Mouse (Mus musculus) CD4-positive helper T cell, adult 2 months (primary cell): ENCODE data around the gene Prkag1.
A peak's percentile ranks its signal among the peaks of the same experiment; 100 is the strongest.
"Not testable (repeated sequence)": the region's sequence is repeated elsewhere in the genome, so short reads cannot be mapped to it uniquely, and the experiment has no call there.

Experiments used
- DNase-seq: peaks from one replicate; pipeline ENCODE4 v3.0.0-alpha.2; 2012; ENCODE audit warnings: low read depth, missing footprints, low spot score

Gene Prkag1

GRCm38 (mm10) chr15:98823434-98823833 is 7.9 kb downstream of the Prkag1 start:
- peak; percentile 46 for DNase-seq

- no peak for DNase-seq
These were observed 9.2 kb downstream of the Prkag1 start for GRCm38 (mm10) chr15:98822147-98822546.

DNA sequence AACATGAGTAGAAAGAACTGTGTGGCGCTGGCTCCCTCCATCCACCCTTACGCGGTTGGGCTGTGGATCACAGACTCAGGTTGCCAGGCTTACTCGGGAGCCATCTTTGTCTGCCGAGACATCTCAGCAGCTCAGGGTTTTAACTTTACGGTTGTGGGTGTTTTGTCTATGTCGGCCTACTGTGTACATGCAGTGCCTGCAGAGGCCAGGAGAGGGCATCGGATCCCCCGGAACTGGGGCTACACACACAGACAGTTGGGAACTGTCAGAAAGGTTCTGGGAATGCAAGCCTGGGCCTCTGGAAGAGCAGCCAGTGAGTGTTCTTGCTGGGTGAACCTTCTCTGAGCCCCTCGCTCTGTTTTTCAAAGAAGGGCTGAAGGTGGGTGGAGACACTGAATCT is 9.9 kb downstream of the Prkag1 start:
- DNase-seq, result peak; percentile 50

- DNase-seq, result no peak
These were observed 10.4 kb downstream of the Prkag1 start for GRCm38 (mm10) chr15:98820937-98821336.

GRCm38 (mm10) chr15:98818171-98818570 is 13.2 kb downstream of the Prkag1 start:
- DNase-seq, result no peak

GRCm38 (mm10) chr15:98812741-98813424 is 18.4 kb downstream of the Prkag1 start:
- no peak for DNase-seq

DNA sequence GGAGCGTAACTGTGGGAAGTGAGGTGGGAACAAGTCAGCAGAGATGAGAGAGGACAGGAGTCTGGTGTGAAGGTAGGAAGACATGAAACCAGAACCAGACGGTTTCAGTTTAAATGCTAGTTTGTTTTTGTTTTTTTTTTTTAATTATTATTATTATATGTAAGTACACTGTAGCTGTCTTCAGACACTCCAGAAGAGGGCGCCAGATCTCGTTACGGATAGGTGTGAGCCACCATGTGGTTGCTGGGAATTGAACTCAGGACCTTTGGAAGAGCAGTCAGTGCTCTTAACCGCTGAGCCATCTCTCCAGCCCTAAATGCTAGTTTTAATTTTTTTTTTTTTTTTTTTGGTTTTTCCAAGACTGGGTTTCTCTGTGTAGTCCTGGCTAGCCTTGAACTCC is 21.1 kb downstream of the Prkag1 start:
- not testable (repeated sequence) for DNase-seq

DNA sequence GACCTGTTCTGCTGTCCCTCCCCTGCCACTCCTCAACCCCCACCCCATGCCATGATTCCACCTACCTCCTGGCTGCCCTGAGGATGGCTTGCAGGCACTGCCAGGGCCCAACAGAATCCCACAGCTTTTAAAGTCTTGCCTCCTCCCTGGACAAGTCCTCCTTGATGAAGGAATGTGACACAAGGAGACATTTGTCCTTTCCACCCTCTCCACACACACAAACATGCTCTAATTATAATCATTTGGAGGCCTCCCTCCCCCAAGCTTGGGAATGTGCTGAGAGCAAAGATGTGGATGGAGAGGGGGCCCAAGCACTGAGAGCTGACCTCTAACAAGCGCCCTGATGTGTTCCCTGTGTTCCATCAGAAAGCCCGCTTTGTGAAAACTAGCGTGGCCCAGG is 21.9 kb downstream of the Prkag1 start, which contains the start of gene Ddn:
TSS of gene Ddn (minus strand) at position 101 of the 400 bp plus-strand sequence.
- no peak for DNase-seq

DNA sequence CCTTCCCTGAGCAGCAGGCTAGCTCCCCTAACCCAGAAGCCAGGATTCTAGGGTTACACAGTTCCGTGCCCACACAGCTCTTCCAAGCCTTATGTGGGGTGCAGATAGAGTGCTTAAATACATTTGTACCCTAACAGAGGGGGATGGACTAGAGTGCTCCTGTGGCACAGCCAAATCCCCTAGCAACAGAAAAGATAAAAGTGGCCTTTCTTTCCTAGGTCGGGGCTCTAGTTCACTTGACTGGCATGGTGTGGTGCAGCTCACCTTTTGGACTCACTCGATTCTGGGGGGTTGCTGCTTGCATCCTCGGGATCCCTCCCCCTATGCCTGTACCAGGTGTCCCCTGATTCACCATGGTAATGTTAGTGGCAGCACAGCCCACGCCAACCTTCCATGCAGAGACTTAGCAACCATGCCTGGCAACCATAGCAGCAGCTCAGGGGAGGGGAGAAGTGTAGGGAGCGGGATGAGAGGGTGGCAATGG is 22.6 kb downstream of the Prkag1 start:
- DNase-seq, result no peak

DNA sequence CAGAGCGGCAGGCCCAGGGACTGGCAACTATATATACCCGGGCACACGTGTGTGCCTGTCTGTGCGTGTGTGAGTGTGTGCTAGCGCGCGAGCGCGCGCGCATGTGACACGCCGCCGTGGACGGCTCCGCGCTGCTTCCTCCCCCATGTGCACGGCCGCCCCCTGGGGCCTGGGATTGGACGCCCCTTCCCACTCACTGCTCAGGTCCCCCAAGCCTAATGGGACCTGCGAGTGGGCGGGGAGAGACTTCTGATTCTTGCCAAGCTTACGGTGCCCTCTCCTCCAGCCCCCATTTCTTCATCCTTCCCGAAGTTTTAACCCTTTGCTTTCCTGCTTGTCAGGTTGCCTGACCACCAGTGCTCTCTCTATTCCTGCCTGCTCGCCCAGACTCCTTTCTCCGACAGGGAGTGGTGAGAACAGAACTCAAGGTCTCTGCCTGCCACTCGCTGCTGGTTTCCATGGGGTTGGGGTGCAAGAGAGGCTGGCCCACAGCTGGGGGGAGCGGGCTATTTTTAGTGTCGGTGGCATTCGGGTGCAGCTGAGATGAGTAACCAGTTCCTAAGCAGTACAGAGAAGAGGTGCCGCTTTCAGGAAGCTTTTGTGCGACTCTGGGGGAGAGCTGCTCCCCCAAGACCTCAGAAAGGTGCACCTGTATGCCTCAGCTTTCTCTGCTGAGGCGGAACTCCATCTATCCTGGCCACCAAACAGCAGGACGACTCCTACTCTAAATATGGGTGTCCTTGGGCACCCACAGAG is 23.2 kb downstream of the Prkag1 start:
- peak; percentile 80 for DNase-seq

DNA sequence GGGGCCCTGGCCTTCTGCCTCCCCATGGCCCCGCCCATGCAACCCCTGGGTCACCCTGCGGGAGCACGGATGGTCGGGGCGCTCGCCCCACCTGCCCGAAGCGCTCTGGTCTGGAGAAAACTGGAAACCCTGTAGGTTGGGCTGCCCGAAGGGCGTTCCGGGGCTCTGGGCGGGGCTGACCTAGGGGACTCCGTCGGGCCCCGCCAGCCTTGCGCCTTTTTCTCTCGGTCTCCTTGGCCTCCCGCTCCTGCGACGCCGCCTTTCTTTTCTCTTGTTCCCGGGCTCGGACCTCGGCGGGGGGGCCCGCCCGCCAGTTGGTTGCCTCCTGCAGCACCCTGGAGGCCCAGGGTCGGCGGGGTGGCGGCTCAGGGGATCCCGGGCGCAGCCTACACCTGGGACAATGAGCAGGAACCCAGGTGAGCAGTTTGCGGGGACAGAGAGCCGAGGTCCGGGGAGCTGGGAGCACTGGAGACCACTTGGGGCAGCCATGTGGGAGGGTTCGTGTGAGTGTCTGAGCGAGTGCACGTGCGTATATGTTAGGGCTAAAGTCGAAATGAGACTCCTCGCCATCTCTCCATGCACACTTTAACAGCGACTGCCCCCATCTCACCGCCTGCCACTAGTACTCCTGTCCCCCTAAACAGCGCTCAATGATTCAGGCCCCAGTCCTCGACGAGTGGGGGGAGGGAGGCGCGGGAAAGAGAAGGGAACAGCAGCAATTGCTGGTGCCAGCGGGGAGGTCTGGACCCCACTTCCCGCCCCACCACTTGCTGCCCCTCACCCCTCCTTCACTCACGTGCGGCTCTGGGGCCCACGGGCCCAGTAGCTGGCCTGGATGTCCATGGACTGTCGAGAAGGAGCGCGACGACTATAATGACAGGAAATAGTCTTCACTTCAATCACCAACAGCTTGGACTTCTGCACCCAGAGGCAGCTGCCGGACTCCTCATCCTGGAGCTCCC is 24.2 kb downstream of the Prkag1 start:
- no peak for DNase-seq

DNA sequence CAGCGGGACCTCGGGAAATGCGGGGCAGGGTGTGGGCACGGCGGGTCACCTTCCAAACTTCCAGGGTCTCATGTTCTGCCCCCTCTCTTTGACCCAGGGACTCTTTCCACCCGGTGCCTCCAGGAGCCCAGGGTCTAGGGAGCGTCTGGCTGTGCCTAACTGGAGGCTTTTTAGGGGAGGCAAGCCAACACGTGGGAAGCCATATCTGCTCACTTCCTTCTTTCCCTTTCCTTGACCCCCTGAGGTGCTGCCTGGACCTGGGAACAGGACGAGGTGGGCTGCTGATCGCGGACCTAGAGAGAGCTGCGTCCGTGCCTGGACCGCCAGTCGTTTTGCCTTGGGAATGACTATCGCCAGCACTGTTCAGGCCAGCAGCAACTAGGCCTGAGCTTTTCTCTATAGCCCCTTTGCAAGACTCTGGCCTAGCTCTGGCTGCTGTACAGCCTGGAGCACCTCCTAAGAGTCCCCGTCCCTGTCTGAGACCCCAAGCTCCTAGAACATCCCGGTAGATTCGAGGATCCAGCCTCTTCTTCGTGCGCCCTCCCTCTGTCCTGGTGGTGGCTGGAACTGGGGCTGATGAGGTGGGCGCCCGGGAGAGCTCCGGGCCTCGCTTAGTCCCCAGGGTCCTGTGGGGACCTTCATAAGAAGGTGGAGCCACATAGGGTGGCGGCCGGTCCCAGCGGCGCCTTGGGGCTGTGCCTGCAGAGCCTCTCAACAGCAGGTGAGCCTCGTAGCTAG is 25.1 kb downstream of the Prkag1 start:
- DNase-seq, result no peak

DNA sequence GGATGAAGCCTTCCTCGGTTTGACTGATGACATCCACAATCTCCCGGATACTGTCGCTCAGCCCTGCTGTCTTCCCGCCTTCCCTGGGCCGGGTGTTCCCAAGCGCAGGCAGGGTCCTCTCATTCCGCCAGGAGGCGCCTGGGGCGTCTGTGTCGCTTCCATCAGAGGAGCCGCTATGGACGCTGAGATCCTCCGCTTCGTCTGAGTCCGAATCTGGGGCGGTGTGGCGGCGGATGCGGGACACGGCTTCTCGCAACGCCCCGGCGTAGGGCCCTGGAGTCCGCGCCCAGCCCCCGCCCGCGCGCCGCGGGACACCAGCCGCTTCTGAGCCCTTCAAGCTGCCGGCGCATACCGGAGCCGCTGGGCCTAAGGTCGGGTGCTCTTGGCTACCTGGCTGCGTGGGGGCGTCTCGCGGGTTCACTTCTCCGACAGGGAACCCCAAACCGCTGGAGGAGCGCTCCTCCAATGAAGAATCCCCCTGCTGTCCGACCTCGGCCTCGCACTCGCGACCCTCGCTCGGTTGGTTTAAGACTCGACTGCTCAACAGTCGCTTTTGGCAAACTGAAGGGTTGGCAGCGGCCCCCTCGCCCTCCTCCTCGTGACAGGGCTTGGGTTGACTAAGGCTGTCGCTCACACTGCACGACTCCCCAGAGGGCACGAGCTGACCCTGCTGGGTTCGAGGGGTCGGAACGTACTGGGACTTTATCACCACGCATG is 25.8 kb downstream of the Prkag1 start:
- peak; percentile 49 for DNase-seq

DNA sequence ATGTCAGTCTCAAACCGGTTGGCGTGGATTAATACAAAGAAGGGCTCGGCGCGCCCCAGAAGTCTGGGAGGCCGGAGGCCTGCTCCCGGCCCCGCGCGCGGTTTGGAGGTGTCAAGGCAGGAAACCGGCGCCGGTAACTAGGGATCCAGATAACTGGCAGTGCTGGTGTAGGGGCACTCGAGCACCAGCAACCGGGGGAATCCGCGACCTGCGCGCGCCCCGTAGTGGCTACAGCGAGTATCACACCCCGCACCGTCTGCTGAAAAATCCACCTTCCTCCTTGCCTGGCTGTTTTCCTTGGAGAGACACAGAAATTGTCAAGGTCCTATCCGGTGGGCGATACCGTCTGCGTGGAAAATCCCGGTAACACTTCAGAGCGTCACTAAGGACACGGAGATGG is 27.3 kb downstream of the Prkag1 start:
- DNase-seq, result peak; percentile 71

DNA sequence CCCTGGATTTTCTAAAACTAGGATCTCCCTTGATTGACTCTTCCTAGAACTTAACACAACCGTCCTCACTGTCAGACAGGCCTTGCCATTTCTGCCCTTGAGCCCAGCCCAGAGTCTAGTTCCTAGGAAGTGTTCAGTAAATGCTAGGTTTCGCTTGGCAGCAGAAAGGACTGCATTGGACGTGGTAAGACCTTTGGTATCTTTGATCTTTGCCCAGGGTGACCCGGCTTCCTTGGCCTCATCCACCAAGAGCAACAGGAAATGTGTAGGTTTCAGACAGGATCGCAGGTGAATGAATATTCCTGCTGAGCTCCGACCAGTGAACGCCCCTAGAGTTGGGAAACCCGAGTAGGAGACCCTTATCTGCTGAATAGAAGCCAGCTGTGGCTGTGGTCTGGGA is 28.4 kb downstream of the Prkag1 start:
- DNase-seq, result no peak

DNA sequence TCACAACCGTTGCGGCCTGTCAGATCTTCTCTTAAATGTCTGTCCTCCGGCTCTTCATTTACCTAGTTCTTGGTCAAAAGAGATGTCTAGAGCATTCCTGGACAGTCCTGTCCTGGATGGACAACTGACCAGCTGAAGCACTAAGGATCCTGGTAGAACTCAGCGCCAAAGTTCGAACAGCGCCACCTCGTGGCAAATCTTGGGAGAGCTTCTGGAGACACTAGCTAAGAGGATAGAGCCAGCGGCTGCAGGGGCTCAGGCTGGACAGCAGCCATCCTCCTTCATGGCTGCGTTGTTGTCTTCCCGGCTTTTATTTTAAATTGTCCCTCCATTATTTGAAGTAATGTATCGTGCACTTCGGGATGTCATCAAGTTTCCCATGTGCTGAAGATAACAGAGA is 31.9 kb downstream of the Prkag1 start:
- DNase-seq, result peak; percentile 65

GRCm38 (mm10) chr15:98798903-98799302 is 32.4 kb downstream of the Prkag1 start:
- no peak for DNase-seq

GRCm38 (mm10) chr15:98797835-98798492 is 33.4 kb downstream of the Prkag1 start:
- no peak for DNase-seq

DNA sequence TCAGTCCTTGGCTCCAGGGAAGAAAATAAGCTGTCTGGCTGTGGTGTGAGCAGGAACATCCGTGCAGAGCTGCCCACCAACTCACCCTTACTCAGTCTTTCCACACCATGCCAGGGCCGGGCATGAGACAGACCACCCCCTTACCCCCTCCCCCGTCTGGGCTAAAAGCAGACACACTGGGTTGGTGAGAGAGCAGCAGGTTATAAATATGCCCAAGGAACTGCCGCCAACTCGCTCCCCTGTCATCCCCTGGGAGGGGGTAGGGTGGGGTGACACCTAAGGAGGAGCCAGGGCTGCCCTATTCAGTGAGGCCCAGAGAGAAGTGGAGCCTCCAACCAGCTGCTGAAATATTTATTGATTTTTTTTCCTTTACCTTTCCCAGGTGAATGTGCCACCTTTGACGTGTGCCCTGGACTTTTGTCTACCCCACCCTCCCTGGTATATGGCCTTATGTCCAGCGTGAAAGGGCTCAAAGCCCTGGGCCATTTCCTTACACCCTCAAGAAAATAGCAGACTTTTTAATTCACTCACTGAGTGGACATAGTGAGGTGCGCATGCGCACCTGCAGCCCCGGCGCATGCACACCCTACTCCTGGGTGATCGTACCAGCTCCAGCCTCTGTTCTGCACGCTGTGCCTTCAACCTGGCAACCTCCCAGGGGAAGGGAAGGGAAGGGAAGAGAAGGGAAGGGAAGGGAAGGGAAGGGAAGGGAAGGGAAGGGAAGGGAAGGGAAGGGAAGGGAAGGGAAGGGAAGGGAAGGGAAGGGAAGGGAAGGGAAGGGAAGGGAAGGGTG is 34.3 kb downstream of the Prkag1 start:
- DNase-seq, result no peak
